Mouse (Mus musculus): ENCODE measurements at regions not wholly inside any gene's neighbourhood (a gene's known extent, or its start where the extent isn't known, plus 50 kb on each side); places are given as distances from the start of the nearest gene placed in this dataset.
A peak's percentile ranks its signal among the peaks of the same experiment; 100 is the strongest.

GRCm38 (mm10) chr17:61696717-61697116 lies 1184.4 kb downstream of the Efna5 start:
- DNase-seq (ENCODE audit: extremely low spot score in 1 of 2, low spot score in 2 of 2) = no peak

GRCm38 (mm10) chr17:61686325-61686724 lies 1194.8 kb downstream of the Efna5 start:
- intact Hi-C loops (cut with DNase I) = no loop called here
- DNase-seq (ENCODE audit: extremely low spot score in 1 of 2, low spot score in 2 of 2) = no peak

More at GRCm38 (mm10) chr17:61696717-61697116, 1184.4 kb downstream of the Efna5 start:
- intact Hi-C loops (cut with DNase I) = no loop called here

GRCm38 (mm10) chr17:61684524-61684923 lies 1196.6 kb downstream of the Efna5 start:
- DNase-seq (ENCODE audit: extremely low spot score in 1 of 2, low spot score in 2 of 2) = no peak
- intact Hi-C loops (cut with DNase I) = no loop called here

GRCm38 (mm10) chr17:61670651-61671050 lies 1210.5 kb downstream of the Efna5 start:
- intact Hi-C loops (cut with DNase I) = no loop called here
- DNase-seq (ENCODE audit: extremely low spot score in 1 of 2, low spot score in 2 of 2) = no peak

- intact Hi-C loops (cut with DNase I) = no loop called here
- peak; percentile 36 to 47 for DNase-seq (ENCODE audit: extremely low spot score in 1 of 2, low spot score in 2 of 2)
These were observed 1213.7 kb downstream of the Efna5 start for GRCm38 (mm10) chr17:61667428-61667827.

GRCm38 (mm10) chr17:61664926-61665325 lies 1216.2 kb downstream of the Efna5 start:
- intact Hi-C loops (cut with DNase I) = no loop called here

GRCm38 (mm10) chr17:61647576-61647975 lies 1233.5 kb downstream of the Efna5 start:
- no peak for DNase-seq (ENCODE audit: extremely low spot score in 1 of 2, low spot score in 2 of 2)
- intact Hi-C loops (cut with DNase I) = no loop called here

More at GRCm38 (mm10) chr17:61664926-61665325, 1216.2 kb downstream of the Efna5 start:
- no peak for DNase-seq (ENCODE audit: extremely low spot score in 1 of 2, low spot score in 2 of 2)

GRCm38 (mm10) chr17:61608286-61608685 lies 1272.8 kb downstream of the Efna5 start:
- DNase-seq (ENCODE audit: extremely low spot score in 1 of 2, low spot score in 2 of 2) = no peak
- intact Hi-C loops (cut with DNase I) = no loop called here

- no peak for DNase-seq (ENCODE audit: extremely low spot score in 1 of 2, low spot score in 2 of 2)
- intact Hi-C loops (cut with DNase I) = no loop called here
These were observed 1274.2 kb downstream of the Efna5 start for GRCm38 (mm10) chr17:61606729-61607481.

GRCm38 (mm10) chr17:61604246-61604645 lies 1276.9 kb downstream of the Efna5 start:
- intact Hi-C loops (cut with DNase I) = no loop called here
- no peak for DNase-seq (ENCODE audit: extremely low spot score in 1 of 2, low spot score in 2 of 2)

GRCm38 (mm10) chr17:61589255-61589654 lies 1291.9 kb downstream of the Efna5 start:
- DNase-seq (ENCODE audit: extremely low spot score in 1 of 2, low spot score in 2 of 2) = no peak
- intact Hi-C loops (cut with DNase I) = no loop called here

GRCm38 (mm10) chr17:61578895-61579294 lies 1302.2 kb downstream of the Efna5 start:
- intact Hi-C loops (cut with DNase I) = no loop called here
- no peak for DNase-seq (ENCODE audit: extremely low spot score in 1 of 2, low spot score in 2 of 2)

- intact Hi-C loops (cut with DNase I) = no loop called here
- DNase-seq (ENCODE audit: extremely low spot score in 1 of 2, low spot score in 2 of 2) = no peak
These were observed 1310.2 kb downstream of the Efna5 start for GRCm38 (mm10) chr17:61570933-61571332.

All from left cerebral cortex, postnatal 10 days (tissue).